In genomic region chr2:93303585-93304272, GRCm38 (mm10) we compare ENCODE assay signal across 9 mouse cellular contexts. TPM values are rescaled to one million over a fixed set of nuclear protein-coding genes. Genes with fewer than 3 reads are reported as not detected.
DNase-seq lines count a peak whose midpoint lies in the region; ATAC-seq lines count a peak whose summit lies in the region.
"Had no signal": no experiment of that assay in that cellular context is flagged by ENCODE, and none has a peak within 500 bp of the region (broad histone marks: within the 10 kb centered on the region; RNA-seq: fewer than 3 reads in every experiment).

No protein-coding gene starts in this region.

- no peak overlapping the region for H3K4me2 ChIP-seq in kidney, embryonic 16.5 days (replicated peaks; ENCODE audit: low read depth, low read length)
- H3K4me2 ChIP-seq in neural tube, embryonic 15.5 days: no peak overlapping the region
- H3K4me2 ChIP-seq: liver, embryonic 15.5 days had no signal

- peak; percentile 62 for ATAC-seq in kidney, embryonic 16.5 days (ENCODE audit: low FRiP score, low TSS enrichment)
- ATAC-seq in neural tube, embryonic 15.5 days (ENCODE audit: low FRiP score): peak; percentile 11; the same call in 1 of the 2 replicates
- no peak for ATAC-seq in megakaryocyte progenitor cell, adult 5-6 weeks (replicated peaks; ENCODE audit: poor library complexity)

- no peaks in the 10 kb centered on the region for H3K27me3 ChIP-seq in kidney, embryonic 16.5 days (ENCODE audit: insufficient read depth, low read length)
- H3K27me3 ChIP-seq in heart, embryonic 10.5 days (ENCODE audit: insufficient read depth, poor library complexity, severe bottlenecking): no peaks in the 10 kb centered on the region
- no peaks in the 10 kb centered on the region for H3K27me3 ChIP-seq in neural tube, embryonic 15.5 days (replicated peaks)
- H3K27me3 ChIP-seq: liver, embryonic 15.5 days had no signal

- H3K4me3 ChIP-seq in kidney, embryonic 16.5 days (ENCODE audit: low read length): no peak overlapping the region
- H3K4me3 ChIP-seq in heart, embryonic 10.5 days: no peak overlapping the region
- H3K4me3 ChIP-seq in neural tube, embryonic 15.5 days (replicated peaks): no peak overlapping the region
- H3K4me3 ChIP-seq: liver, embryonic 15.5 days had no signal

- no peak for DNase-seq in kidney, adult 18-20 months
- DNase-seq in heart, embryonic 10.5 days (ENCODE audit: low spot score): no peak
- peak; percentile 32 to 62 for DNase-seq in kidney, postnatal 25 days
- no peak for DNase-seq in cerebellum, adult 8-10 months
- DNase-seq in adrenal gland, adult 8-10 months: no peak

- H3K9ac ChIP-seq in kidney, embryonic 16.5 days (replicated peaks; ENCODE audit: low read length): peak overlapping the region; percentile 36
- 0 out of 2 replicates have a peak overlapping the region, but pooled peaks have one; percentile 15 for H3K9ac ChIP-seq in neural tube, embryonic 15.5 days (replicated peaks)
- H3K9ac ChIP-seq: liver, embryonic 15.5 days had no signal

- peak overlapping the region; percentile 91 for H3K27ac ChIP-seq in kidney, embryonic 16.5 days (ENCODE audit: low read length)
- peak overlapping the region; percentile 85 for H3K27ac ChIP-seq in heart, embryonic 10.5 days
- peak overlapping the region; percentile 79 for H3K27ac ChIP-seq in neural tube, embryonic 15.5 days (replicated peaks)
- H3K27ac ChIP-seq: liver, embryonic 15.5 days had no signal

- no peaks in the 10 kb centered on the region for H3K9me3 ChIP-seq in kidney, embryonic 16.5 days (ENCODE audit: low read length)
- H3K9me3 ChIP-seq in heart, embryonic 10.5 days: no peaks in the 10 kb centered on the region
- no peaks in the 10 kb centered on the region for H3K9me3 ChIP-seq in neural tube, embryonic 15.5 days (replicated peaks)
- H3K9me3 ChIP-seq: liver, embryonic 15.5 days had no signal

- 24% methylated on average over 16 of the region's 16 CpGs for WGBS in kidney, embryonic 16.5 days
- 15% methylated on average over 16 of the region's 16 CpGs for WGBS in heart, embryonic 10.5 days
- 19% methylated on average over 16 of the region's 16 CpGs for WGBS in neural tube, embryonic 15.5 days

- peaks cover 27% of the 10 kb centered on the region for H3K4me1 ChIP-seq in kidney, embryonic 16.5 days (ENCODE audit: insufficient read depth, low read length)
- peaks cover 60% of the 10 kb centered on the region for H3K4me1 ChIP-seq in heart, embryonic 10.5 days
- H3K4me1 ChIP-seq in neural tube, embryonic 15.5 days: peaks cover 44% of the 10 kb centered on the region
- H3K4me1 ChIP-seq: liver, embryonic 15.5 days had no signal

- H3K36me3 ChIP-seq in kidney, embryonic 16.5 days (ENCODE audit: insufficient read depth, low read length): peaks cover 11% of the 10 kb centered on the region; the same call in 1 of the 2 replicates
- peaks cover 19% of the 10 kb centered on the region for H3K36me3 ChIP-seq in heart, embryonic 10.5 days
- H3K36me3 ChIP-seq in neural tube, embryonic 15.5 days: no peaks in the 10 kb centered on the region
- H3K36me3 ChIP-seq: liver, embryonic 15.5 days had no signal

RNA-seq across cellular contexts. Expression of gene Tspan18, which starts 30.6 kb away (rescaled TPM):
- polyA plus RNA-seq in kidney, embryonic 16.5 days (2015; fragmentation: Nextera tagmentation; extraction: Ambion mirVana): 35.0 and 47.0 TPM in 2 replicates
- 64.2 and 67.0 TPM in 2 replicates for polyA plus RNA-seq in heart, embryonic 10.5 days (2016; fragmentation: Nextera tagmentation; extraction: Ambion mirVana)
- polyA plus RNA-seq in neural tube, embryonic 15.5 days (2015; fragmentation: Nextera tagmentation; extraction: Ambion mirVana): 22.0 and 29.3 TPM in 2 replicates
- total RNA-seq in megakaryocyte progenitor cell, adult 5-6 weeks (2015): 0.39 TPM in 1 of 2 replicates, not detected in the other
- not detected in 2 replicates for total RNA-seq in megakaryocyte progenitor cell, adult 5-6 weeks (2017)
- total RNA-seq in adrenal gland, adult 8-10 months (2022): 10 to 100 TPM; 39.5 to 48.5 (median 45.8) TPM

Comparison
In these comparisons a context has a peak if more than half of its experiments do, and no peak if none do; other contexts are left out.
1. DNase-seq: peak in kidney, postnatal 25 days (2 of 2); none in kidney, adult 18-20 months (single experiment), heart, embryonic 10.5 days (single experiment), cerebellum, adult 8-10 months (single experiment) and adrenal gland, adult 8-10 months (single experiment).
2. Peak in every context shown above with its lines, with median percentiles within 50 percentile points of each other: H3K27ac ChIP-seq.